ENCODE assay signal across 15 mouse cellular contexts in the genomic region with DNA sequence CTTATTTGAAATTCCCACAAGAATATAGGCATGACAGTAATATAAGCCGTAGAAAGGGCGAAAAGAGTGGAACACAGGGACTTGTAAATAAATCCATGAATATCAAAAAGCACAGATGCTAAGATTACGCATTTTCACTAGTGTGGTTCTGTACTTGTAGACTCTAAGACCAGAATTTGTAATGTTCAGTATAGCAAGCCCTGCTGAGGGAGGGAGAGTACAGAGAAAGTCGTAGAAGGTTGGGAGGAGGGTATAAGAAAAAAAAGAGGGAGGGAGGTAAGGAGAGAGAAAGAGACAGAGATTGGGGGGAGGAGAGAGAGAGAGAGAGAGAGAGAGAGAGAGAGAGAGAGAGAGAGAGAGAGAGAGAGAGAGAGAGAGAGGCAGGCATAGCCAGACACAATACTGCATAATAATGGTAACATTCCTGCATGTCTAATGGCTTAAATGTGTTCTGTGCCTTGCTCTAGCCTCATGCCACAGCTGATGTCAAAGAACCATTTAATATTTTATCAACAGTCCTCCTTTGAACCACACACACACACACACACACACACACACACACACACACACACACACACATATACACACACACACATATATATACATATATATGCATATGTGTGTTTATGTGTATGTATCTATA.
DNase-seq lines count a peak whose midpoint lies in the region; ATAC-seq and TF ChIP-seq lines count a peak whose summit lies in the region.
"Had no signal": no experiment of that assay in that cellular context is flagged by ENCODE, and none has a peak within 500 bp of the region (broad histone marks: within the 10 kb centered on the region; RNA-seq: fewer than 3 reads in every experiment).

No protein-coding gene starts in this region.

- no peak for TF ChIP-seq CTCF in brain, embryonic 14.5 days (IDR thresholded peaks at IDR 0.05; ENCODE audit: borderline replicate concordance, extremely low read depth, insufficient read depth, insufficient read length)

- no peaks in the 10 kb centered on the region for H3K9me3 ChIP-seq in forebrain, embryonic 10.5 days
- H3K9me3 ChIP-seq in hindbrain, embryonic 13.5 days: no peaks in the 10 kb centered on the region
- H3K9me3 ChIP-seq in midbrain, embryonic 16.5 days (replicated peaks; ENCODE audit: control insufficient read depth, low read length, poor library complexity, severe bottlenecking): no peaks in the 10 kb centered on the region
- H3K9me3 ChIP-seq: liver, embryonic 12.5 days; stomach, embryonic 15.5 days had no signal

- DNase-seq in brain, embryonic 14.5 days (ENCODE audit: low read depth): peak; percentile 85
- DNase-seq in forebrain, embryonic 10.5 days (ENCODE audit: extremely low spot score, low spot score): no peak
- no peak for DNase-seq in adrenal gland, postnatal 14 days
- no peak for DNase-seq in thymus, postnatal 25 days
- DNase-seq: adrenal gland, postnatal 10 days; kidney, adult 9 months; layer of hippocampus, adult 9-11 months; lung, postnatal 14 days; thymus, postnatal 4 days had no signal

- WGBS in forebrain, embryonic 10.5 days: 83% methylated on average over 4 of the region's 4 CpGs
- 35% methylated on average over 4 of the region's 4 CpGs for WGBS in hindbrain, embryonic 13.5 days
- 24% methylated on average over 4 of the region's 4 CpGs for WGBS in midbrain, embryonic 16.5 days

- peaks cover 44% of the 10 kb centered on the region for H3K4me1 ChIP-seq in forebrain, embryonic 10.5 days
- peaks cover 10% of the 10 kb centered on the region for H3K4me1 ChIP-seq in hindbrain, embryonic 13.5 days (replicated peaks)
- peaks cover 12% of the 10 kb centered on the region for H3K4me1 ChIP-seq in midbrain, embryonic 16.5 days (ENCODE audit: control insufficient read depth, insufficient read depth, low read length)
- H3K4me1 ChIP-seq: liver, embryonic 12.5 days; stomach, embryonic 15.5 days had no signal

- ATAC-seq in hindbrain, embryonic 13.5 days (ENCODE audit: low FRiP score): peak; percentile 63
- ATAC-seq in midbrain, embryonic 16.5 days: peak; percentile 72
- no peak for ATAC-seq in granulocyte monocyte progenitor cell, adult 5-6 weeks (replicated peaks; ENCODE audit: poor library complexity, severe bottlenecking)
- ATAC-seq: liver, embryonic 12.5 days had no signal

- H3K27ac ChIP-seq in forebrain, embryonic 10.5 days: peak overlapping the region; percentile 65; the same call in 1 of the 2 replicates
- H3K27ac ChIP-seq in hindbrain, embryonic 13.5 days: peak overlapping the region; percentile 92
- H3K27ac ChIP-seq in midbrain, embryonic 16.5 days (ENCODE audit: low read length): peak overlapping the region; percentile 88
- H3K27ac ChIP-seq: liver, embryonic 12.5 days; stomach, embryonic 15.5 days had no signal

- no peak for TF ChIP-seq POLR2A in brain, embryonic 14.5 days (IDR thresholded peaks at IDR 0.05; ENCODE audit: borderline replicate concordance, extremely low read depth, insufficient read depth, insufficient read length, poor library complexity, severe bottlenecking)

- no peak overlapping the region for H3K4me3 ChIP-seq in forebrain, embryonic 10.5 days
- no peak overlapping the region for H3K4me3 ChIP-seq in hindbrain, embryonic 13.5 days
- no peak overlapping the region for H3K4me3 ChIP-seq in midbrain, embryonic 16.5 days (ENCODE audit: low read depth, low read length)
- H3K4me3 ChIP-seq: liver, embryonic 12.5 days; stomach, embryonic 15.5 days had no signal

- no peaks in the 10 kb centered on the region for H3K27me3 ChIP-seq in forebrain, embryonic 10.5 days (ENCODE audit: poor library complexity, severe bottlenecking)
- H3K27me3 ChIP-seq in hindbrain, embryonic 13.5 days: no peaks in the 10 kb centered on the region
- H3K27me3 ChIP-seq in midbrain, embryonic 16.5 days (ENCODE audit: control insufficient read depth, insufficient read depth, low read depth, low read length): no peaks in the 10 kb centered on the region
- H3K27me3 ChIP-seq: liver, embryonic 12.5 days; stomach, embryonic 15.5 days had no signal

- no peaks in the 10 kb centered on the region for H3K36me3 ChIP-seq in forebrain, embryonic 10.5 days (replicated peaks)
- no peaks in the 10 kb centered on the region for H3K36me3 ChIP-seq in hindbrain, embryonic 13.5 days
- H3K36me3 ChIP-seq in midbrain, embryonic 16.5 days (ENCODE audit: control insufficient read depth, insufficient read depth, low read length): no peaks in the 10 kb centered on the region
- H3K36me3 ChIP-seq: liver, embryonic 12.5 days; stomach, embryonic 15.5 days had no signal

- H3K4me2 ChIP-seq in hindbrain, embryonic 13.5 days: no peak overlapping the region
- no peak overlapping the region for H3K4me2 ChIP-seq in midbrain, embryonic 16.5 days (ENCODE audit: low read length)
- H3K4me2 ChIP-seq: heart, embryonic 11.5 days; liver, embryonic 12.5 days; stomach, embryonic 15.5 days had no signal

- no peak overlapping the region for H3K9ac ChIP-seq in hindbrain, embryonic 13.5 days
- no peak overlapping the region for H3K9ac ChIP-seq in midbrain, embryonic 16.5 days (ENCODE audit: low read depth, low read length)
- H3K9ac ChIP-seq: liver, embryonic 12.5 days; stomach, embryonic 15.5 days had no signal
